Mouse (Mus musculus): ENCODE data around the gene Slamf8.

Slamf8 gene

DNA sequence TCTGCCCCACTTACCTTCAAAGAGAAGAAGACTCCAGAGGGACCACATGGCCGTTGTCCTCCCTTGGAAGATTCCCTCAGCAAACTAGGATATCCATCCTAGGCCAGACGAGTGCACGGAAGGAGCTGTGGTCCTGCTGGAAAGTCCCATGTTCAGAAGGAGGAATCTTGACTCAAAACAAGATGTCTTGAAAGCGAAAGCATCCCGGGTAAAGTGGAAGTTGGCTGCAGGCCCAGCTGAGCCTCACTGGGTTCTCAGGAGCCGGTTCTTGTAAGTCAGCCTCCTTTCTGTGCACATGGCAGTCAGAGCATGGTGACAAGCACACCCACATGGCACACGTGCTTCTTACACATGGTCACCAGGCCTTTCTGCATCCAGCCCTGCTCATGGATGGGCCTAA, at the start of gene Slamf8:
Gene Slamf8 (minus strand): TSS at position 184 of the 400 bp plus-strand sequence.
- no peak for DNase-seq

DNA sequence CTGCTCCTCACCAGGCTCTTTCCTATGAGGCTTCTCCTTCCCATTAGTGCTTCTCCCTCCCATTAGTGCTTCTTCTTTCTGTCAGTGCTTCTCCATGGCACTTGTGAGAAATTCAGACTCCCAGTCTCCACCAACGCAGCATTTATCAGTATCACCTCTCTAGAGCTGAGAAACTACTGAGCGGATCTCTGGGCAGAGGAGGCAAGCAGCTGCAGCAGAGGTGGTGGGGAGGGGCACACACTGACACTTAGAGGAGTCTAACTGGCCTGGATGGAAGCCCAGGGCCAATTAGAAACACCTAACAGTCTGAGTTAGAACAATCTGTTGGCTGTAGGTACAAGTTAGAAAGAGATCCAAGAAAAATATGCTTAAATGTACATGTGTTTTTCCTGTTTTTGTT, 48.4 kb upstream of the Slamf8 start:
- no peak for DNase-seq

DNA sequence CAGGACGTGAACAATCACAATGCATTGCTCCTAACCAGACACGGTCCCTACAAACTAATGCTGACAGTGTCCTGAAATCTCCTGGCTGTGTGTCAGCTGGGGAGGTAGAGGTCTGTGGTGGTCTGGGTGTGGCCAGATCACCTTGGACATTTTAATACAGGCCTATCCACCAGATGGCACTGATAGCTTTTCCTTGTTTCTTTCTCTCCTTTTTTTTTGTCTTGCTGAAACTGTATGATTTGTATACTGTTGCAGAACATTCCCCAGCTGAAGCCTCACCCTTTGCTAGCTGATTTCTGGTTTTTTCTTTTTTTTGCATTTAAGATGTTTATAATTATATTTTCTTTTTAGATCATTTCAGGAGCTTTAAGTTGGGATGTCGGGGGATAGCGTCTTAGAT, 47.4 kb upstream of the Slamf8 start:
- no peak for DNase-seq

DNA sequence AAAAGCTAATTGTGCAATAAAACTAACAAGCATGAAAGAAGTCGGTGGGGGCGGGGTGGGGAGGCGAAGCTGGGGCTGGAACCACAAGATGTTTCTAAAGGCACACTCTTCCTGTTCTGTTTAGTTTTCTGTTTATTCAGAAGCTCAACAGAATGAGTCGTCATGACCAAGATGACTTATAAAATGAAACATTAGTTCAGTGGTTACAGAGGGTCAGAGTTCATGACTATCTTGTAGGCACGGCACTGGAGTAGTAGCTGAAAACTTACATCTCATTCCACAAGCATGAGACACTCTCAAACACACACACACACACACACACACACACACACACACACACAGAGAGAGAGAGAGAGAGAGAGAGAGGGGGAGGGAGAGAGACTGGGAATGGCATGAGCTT, 45.9 kb upstream of the Slamf8 start:
- DNase-seq: no peak

DNA sequence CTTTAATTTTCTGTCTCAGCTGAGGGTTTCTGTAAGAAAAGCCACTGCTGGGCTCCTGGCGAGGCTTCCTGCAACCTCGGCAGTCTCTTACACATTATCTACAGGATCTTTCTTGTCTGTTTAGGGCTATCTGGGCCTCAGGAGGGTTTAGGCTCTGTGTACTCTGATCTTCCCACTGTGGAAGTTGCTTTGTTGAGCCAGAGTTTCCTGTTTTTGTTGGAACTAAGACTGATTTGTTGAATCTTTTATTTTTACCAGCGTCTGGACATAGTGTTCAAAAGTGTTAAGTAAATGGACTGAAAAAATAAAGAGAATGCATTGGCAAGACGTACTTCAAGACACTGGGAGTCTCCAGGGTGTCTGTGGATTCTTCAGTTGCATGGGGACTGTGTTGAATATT, 44.9 kb upstream of the Slamf8 start:
- DNase-seq: no peak

DNA sequence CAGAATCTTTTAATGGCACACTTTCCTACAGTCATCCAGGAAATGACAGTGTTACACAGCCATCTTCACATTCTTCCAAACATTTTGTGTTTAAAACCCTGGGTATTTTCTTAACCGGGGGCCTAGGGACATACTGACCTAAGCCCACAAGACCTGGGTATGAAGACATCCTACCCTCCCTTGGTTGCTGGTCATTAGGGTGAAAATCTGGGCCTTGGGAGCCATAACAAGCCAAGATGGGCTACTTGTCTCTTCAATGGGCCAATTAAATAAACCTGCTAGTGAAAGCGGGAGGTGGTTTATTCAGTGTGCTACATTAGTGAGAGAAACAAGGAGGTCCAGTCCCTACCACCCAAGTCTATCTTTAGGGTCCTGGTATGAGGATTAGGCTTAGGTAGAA, 43.8 kb upstream of the Slamf8 start:
- no peak for DNase-seq

DNA sequence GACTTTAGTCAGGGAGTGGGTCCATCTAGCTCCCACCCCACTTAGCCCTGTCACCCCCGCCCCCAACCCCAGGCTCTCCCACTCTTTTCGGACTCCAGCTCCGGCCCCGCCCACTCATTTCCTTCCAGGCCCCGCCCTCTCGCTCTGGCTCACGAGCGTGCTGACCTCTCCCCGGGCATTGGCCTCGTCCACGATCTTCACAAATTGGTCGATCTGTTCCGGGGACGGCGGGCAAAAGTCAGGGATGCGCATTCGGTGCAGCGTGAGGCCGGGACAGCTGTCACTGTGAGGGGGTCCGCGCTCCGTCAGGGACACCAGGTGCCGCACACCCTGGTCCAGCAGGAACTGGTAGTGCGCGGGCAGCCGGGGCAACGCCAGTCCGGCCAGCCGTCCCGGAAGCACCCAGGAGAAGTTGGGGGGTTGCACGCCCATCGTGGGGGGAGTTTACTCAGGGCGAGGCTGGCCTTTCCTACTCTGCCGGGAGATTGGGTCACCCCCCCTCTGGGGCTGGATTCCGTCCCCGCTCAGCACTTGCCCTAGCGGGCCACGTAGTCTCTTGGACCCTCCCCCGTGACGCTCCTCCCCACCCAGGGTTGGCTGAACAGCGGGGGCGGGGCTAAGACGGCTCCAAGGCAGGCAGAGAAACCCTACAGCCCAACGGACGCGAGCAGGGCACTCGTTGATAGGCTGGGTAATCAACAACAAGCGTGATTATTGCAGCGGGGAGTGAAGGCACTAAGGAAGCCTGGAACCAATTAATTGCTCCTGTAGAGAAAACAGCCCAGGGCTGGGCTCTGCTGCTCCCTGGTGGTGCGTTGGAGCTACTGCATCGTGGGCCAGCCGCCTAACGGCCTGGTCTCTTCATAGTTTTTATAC, 42.3 kb upstream of the Slamf8 start, which contains the start of gene Dusp23:
Gene Dusp23 (minus strand): TSS at position 512 of the 876 bp plus-strand sequence.
- peak; percentile 91 for DNase-seq

DNA sequence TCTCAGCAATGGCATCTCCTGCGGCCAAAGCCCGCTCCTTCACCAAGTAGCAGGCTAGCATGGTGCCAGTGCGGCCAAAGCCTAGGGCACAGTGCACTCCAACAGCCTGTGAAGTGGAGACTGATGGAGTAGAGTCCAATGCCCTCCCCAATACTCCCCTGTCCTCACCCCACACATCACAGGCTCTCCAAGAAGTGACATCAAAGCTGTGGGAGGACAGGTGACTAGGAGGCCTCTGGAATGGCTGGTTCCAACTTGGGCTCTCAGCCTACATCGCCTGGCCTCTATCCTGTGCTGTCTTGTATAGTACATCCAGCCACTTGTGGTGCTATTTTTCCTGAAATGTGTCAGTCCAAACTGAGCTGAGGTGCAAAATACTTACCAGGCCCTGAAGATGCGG, 41.4 kb upstream of the Slamf8 start:
- DNase-seq: no peak

DNA sequence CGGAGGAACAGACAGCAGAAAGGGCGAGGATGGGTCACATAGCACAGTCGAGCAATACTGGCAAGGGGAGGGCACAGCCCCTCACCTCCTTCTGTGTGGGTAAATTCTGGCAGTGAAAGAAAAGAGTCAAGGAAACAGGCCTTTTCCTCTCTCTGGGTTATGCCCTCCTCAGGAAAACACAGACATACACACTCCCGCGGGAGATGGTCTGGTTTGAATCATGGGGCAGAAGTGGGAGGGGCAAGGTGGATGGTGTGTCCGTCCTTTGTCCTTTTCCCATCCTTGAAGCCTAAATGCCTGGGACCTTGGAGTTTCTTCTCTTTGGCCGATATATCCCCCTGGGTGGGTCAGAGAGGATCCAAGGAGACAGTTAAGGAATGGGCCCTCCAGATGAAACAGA, 39.5 kb upstream of the Slamf8 start:
- no peak for DNase-seq

DNA sequence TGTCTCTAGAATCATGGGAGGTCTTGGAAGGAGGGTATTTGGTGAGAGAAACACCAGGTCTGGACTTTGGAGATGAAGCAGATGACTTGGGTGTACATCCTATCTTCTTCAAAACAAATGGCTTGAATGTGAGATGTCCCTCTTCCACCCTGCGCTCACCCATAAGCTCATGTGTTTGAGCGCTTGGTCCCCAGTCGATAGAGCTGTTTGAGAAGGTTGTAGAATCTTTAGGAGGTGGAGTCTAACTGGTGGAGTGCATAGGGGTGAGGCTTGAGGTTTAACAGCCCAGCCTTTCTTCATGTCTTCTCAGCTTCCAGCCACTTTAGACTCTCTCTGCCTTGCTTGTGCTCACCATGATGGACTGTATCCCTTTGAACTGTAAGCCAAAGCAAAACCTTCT, 35.9 kb upstream of the Slamf8 start:
- no peak for DNase-seq

DNA sequence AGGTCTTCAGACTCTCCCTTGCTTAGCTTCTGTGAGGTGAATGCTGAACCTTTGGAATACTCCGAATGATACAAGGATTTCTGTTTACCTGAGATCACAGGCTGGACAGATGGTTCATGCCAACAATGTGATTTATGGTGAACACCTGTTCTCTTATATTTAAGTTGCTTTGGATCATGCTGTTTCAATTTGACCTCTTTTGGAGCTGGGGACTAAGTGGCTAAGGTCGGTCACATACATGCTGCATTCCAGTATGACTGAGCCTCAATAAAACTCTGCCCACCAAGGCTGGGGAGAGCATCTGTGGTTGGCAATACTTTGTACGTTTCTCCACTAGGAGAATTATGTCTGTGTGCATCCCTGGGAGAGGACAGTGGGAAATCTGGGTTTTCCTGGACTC, 33.7 kb upstream of the Slamf8 start:
- no peak for DNase-seq

DNA sequence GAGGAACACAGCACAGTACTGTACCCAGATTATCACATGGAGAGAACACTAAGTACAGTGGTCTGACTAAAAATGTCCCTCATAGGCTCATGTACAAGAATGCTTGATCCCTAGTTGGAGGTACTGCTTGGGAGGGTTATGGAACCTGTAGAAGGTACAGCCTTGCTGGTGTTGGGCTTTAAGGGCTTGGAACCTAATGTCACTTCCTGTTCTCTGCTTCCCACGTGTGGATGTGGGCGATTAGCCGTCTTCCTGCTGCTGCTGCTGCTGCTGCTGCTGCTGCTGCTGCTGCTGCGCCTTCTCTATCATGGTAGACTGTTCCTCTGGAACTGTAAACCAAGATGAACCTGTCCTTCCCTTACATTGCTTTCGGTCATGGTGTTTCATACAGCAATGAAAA, 33.2 kb upstream of the Slamf8 start:
- DNase-seq: no peak

DNA sequence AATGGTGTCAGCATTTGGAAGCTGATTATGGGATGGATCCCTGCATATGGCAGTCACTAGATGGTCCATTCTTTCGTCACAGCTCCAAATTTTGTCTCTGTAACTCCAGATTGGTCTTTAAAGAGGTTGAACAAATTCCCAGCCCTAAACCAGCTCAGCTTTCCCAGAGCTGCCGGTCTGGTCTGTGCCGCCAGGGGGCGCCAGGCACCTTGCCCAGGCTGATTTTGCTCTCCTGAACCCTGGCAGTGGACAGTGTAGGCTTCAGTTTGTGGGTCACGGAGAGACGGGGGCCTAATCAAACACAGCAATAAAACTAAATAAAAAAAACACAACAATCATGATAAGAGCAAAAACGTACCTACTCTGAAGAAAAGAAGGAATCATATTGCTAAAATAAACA, 28.9 kb upstream of the Slamf8 start:
- DNase-seq: peak; percentile 31

DNA sequence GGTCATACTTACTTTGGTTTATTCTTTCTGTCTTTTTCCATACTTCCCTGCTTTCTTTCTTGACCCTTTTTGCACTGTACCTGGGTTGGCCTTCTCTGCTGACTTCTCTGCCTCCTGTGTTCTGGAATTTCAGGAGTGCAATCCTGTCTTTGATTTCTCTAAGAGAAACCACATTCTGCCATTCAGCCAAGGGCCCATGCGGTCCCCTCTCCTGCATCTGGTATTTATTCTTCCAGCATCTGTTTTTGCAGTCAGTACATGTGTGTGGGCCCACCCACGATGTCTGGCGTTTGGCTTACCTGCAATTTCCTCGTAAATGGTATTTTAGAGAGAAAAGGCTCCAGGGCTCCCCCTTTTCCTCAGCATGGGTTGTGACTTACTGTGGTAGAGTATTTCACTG, 27.8 kb upstream of the Slamf8 start:
- DNase-seq: peak; percentile 17

DNA sequence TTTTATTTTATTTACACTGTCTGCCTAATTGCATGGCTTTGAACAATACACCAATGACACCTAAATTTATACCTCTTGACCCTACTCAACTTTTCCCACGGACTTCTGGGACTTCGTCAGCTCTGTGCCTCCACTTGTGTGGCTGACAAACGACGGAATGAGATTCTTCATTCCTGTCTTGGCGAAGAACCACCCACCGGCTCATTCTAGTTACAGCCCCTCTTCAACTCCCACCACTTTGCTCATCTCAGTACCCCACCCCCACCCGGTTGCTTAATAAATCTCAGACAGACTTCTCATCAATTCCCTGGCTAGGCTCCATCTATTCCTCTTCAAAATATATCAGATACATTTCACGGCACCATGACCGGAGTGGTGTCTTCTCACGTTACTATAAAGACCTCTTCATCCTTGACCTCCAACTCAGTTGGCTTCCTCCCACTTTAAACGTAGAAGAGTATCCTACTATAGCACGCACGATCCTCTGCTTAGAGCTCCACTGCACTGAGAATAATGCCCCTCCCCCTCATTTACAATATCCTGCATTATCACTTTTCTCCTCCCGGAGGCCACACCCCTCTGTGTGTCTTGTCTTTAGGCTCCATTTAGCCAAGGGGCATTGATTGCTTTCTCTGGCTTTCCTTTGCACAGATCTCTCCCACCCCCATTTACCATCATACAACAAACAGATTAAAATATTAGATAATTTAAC, 27.2 kb upstream of the Slamf8 start:
- DNase-seq: no peak

DNA sequence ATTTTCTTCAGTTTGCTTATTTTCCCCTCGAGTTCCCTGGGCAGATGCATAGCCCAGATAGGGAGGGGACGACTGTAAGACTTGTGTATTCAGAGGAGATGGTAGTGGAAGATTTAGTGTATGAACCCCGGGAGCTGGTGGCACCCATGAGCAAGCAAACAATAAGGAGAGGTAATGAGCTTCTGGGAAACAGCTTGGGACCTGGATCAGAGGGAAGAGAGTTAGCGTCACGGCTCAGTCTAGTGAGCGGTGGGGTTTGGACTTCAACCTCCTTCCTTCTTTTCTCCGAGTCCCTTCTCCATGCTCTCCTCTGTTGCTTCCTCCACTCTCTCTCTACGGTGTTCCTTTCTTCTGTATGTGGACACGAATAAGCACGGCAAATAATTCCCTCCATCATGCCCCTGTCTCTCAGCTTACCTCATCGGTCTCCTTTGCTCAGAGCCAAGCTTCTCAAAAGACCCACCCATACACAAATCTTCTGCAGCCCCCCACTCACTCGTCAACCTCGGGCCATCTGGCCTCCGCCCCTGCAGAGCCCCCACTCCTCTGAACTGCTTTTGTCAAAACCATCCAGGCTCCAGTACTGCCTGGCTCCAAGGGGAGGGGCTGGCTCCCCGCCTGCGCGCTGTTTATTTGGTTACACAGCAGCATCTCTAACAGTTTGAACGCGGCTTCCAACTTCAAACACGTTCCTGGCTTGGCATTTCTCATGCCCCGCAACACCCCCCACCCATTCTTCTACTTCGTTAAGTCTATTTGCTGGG, 26.4 kb upstream of the Slamf8 start:
- peak; percentile 32 for DNase-seq

DNA sequence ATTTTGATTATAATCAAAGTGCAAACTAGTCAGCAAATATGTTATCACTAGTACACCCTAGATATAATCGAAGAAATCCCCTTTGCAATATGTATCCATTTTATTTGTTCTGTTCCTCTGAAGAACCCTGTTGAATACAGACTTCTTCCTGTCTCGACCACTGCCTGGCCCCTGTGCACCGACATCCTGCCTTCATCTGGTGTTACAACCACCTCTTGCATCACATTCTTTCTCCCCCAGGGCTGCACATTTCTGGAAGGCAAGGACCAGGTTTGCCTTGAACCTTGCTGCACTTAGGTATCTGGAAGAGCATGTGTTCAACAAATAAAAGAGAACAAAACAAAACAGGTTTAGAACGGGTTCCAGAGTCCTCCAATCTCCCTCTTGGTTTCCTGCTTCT, 25.0 kb upstream of the Slamf8 start:
- no peak for DNase-seq

DNA sequence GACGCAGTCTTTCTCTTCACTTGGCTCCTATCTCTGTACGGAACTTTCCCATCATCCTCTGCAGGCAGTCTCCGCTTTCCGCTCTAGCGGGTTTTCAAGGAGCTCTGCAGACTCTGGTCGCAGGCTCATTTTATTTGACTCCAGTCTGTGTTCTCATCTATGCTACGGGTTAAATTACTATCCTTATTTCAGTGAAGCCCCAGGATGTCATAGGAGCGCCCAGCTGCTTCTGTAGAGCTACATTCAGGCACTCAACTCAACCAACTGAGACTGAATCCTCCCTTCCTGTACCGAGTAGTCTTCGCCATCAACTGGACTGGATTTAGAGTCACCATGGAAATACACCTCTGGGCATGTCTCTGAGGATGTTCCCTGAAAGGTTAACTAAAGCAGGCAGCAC, 24.3 kb upstream of the Slamf8 start:
- no peak for DNase-seq

DNA sequence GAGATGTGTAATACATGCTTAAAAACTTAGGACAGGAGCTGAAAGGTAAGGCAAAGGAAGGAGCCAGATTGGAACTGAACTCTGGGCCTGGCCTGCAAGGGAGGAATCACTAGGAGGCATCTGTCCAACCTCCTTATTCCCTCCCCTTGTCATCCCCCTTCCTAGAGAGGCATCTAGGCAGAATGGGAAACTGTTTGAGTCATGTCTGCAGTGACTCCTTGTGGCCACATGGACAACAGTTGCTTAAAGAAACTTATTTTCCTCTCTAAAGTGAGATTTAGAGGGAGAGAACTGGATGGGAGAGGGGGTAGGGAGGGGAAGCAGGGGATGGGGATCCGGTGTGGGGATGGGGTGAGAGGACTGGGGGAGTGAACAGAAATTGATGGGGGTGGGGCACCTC, 22.4 kb upstream of the Slamf8 start:
- no peak for DNase-seq

DNA sequence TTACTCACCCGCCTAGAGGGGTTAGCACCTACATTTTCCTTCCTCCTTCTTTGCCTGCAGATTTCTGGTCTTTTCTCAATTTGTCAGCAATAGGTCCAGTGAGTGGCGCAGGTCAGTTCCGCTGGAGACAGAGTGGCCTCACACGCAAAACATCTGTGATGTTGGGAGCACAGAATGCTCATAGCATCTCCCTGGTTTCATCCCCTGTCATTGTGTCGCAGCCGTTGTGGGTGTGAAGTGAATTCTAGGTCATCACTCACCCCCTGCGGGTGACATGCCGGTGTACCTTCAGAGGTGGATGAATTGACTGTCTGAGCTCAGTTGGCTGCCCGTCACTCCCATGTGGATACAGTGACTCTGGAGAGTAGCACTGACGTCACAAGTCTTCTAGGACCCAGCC, 20.9 kb upstream of the Slamf8 start:
- DNase-seq: no peak

DNA sequence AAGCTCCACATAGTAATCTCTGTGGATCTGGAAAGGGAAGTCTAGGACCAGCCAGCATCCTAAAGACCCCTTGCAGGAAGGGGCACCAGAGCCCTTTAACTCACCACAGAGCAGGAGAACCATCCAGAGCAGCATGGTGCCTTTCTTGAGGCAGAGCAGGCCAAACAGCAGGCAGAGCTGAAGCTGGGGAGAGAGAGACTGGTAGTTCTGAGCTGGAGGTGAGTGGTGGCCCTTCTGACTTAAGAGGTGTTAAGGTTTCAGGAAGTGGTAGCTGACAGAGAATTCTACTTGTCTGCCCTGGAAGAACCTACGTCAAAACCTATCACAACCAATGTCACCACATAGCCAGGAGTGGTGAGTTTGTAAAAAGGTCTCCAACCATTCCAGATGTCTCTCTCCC, 12.0 kb upstream of the Slamf8 start, which contains the start of gene Fcrl6:
Gene Fcrl6 (minus strand): TSS at position 226 of the 400 bp plus-strand sequence.
- no peak for DNase-seq

DNA sequence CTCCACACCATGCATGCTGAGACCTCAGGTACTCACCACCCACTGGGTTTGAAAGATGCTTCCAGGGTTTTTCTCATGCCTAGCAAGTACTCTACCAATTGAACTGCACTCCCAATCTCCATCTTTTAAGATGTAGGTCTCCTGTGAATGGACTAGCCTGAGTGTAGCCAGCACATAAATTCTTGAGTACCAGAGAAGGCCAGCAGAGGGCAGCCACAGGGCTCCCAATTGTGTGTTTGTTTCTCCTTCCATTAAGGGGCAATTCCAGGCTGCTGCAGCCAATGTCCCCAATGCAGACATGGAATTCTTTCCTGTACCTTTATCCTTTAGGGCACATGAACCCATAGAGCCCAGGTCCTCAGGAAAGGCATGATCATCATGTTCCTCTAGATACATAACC, 4.1 kb upstream of the Slamf8 start:
- DNase-seq: no peak

DNA sequence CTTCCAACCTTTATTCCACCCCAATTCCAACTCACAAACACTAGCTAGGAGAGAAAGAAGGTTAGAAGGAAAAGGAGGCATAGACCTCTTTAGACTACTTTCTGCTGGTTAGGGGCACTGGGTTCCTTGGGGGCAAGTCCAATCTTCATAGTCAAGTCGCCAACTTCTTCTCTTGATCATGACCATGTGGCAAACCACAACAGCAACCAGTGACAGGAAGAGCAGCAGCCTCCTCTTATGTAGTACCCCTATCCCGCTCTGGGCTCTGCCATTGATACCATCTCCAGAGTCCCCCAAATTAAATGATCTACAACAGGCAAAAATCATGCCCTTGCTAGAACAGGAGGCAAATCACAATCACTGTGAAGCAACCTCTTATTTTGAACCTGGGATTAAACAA, 3.6 kb upstream of the Slamf8 start:
- DNase-seq: no peak

DNA sequence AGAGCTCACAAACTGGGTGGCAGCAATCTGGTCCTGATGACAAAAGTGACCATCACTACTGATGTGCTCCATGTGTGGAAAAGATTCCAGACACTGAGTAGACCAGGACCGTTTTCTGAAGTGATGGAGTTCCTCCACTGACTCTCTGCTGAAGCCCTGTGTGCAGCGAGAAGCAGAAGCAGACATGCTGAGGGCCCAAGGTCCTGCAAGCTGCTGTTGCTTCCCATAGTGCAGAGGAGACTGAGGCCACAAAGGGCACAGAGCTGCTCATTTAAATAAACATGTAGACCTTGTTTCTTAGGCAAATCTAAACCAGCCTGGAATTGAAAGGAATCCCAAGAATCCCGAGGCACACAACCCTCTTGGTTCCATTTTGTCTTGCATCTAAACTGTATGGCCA, 3.0 kb upstream of the Slamf8 start:
- DNase-seq: no peak
